Mouse (Mus musculus) embryo, embryonic 10 days (tissue): Measurements from ENCODE around the gene Schip1.
A peak's percentile ranks its signal among the peaks of the same experiment; 100 is the strongest.

ENCODE experiments used
- DNase-seq: peaks from one replicate; pipeline ENCODE4 v3.0.0-alpha.2; 2015; ENCODE audit warnings: low spot score

Gene Schip1

GRCm38 (mm10) chr3:68585213-68585612 is 520.6 kb downstream of the Schip1 start:
- no peak for DNase-seq

GRCm38 (mm10) chr3:68586646-68587064 is 522.1 kb downstream of the Schip1 start:
- peak; percentile 57 for DNase-seq

GRCm38 (mm10) chr3:68587567-68588245 is 523.1 kb downstream of the Schip1 start:
- peak; percentile 42 for DNase-seq

GRCm38 (mm10) chr3:68589220-68589840 is 524.7 kb downstream of the Schip1 start:
- no peak for DNase-seq

- DNase-seq = peak; percentile 68
These were observed 525.8 kb downstream of the Schip1 start for GRCm38 (mm10) chr3:68590436-68590835.

- no peak for DNase-seq
These were observed 528.0 kb downstream of the Schip1 start for GRCm38 (mm10) chr3:68592575-68592974.

- DNase-seq = no peak
These were observed 528.7 kb downstream of the Schip1 start for GRCm38 (mm10) chr3:68593073-68593867.

- no peak for DNase-seq
These were observed 530.8 kb downstream of the Schip1 start for GRCm38 (mm10) chr3:68595316-68595925.

GRCm38 (mm10) chr3:68596938-68597337 is 532.3 kb downstream of the Schip1 start:
- no peak for DNase-seq

- no peak for DNase-seq
These were observed 538.3 kb downstream of the Schip1 start for GRCm38 (mm10) chr3:68602891-68603290.

- DNase-seq = no peak
These were observed 539.9 kb downstream of the Schip1 start for GRCm38 (mm10) chr3:68604467-68604866.

- DNase-seq = no peak
These were observed 540.4 kb downstream of the Schip1 start for GRCm38 (mm10) chr3:68604962-68605361.

GRCm38 (mm10) chr3:68605942-68606603 is 541.5 kb downstream of the Schip1 start:
- DNase-seq = no peak

- no peak for DNase-seq
These were observed 542.1 kb downstream of the Schip1 start for GRCm38 (mm10) chr3:68606730-68607129.

GRCm38 (mm10) chr3:68607336-68607735 is 542.7 kb downstream of the Schip1 start:
- DNase-seq = no peak

- no peak for DNase-seq
These were observed 544.4 kb downstream of the Schip1 start for GRCm38 (mm10) chr3:68608848-68609497.

- DNase-seq = no peak
These were observed 545.4 kb downstream of the Schip1 start for GRCm38 (mm10) chr3:68610011-68610410.

- no peak for DNase-seq
These were observed 546.1 kb downstream of the Schip1 start for GRCm38 (mm10) chr3:68610598-68611261.

- DNase-seq = peak; percentile 60
These were observed 550.6 kb downstream of the Schip1 start for GRCm38 (mm10) chr3:68615042-68615810.

- DNase-seq = no peak
These were observed 551.8 kb downstream of the Schip1 start for GRCm38 (mm10) chr3:68616363-68616762.
